Mouse (Mus musculus) gastrocnemius, postnatal 14 days (tissue): ENCODE data around the gene Gm47959. TPM values are rescaled to one million over a fixed set of nuclear protein-coding genes. Genes with fewer than 3 reads are reported as not detected.

Experiments used
- DNase-seq: peaks from one replicate; pipeline ENCODE4 v3.0.0; 2021; ENCODE audit warnings: mixed read lengths
- intact Hi-C: fragments of 180-260 bp; cut with DNase I; formaldehyde crosslinking; loops from one replicate; pipeline ENCODE4 v1.15.1; 2025; ENCODE audit warnings: low total_unique reads
- total RNA-seq, 2 experiments: library from RNA; stranded (reverse); gene quantifications; 2 replicates each; pipeline ENCODE4 v1.2.3; 2021

The Gm47959 gene
- total RNA-seq, 2 experiments from 2014 or later, result not detected

- no peak for DNase-seq
- intact Hi-C loops, result no loop called here
Observed at GRCm38 (mm10) chr1:83016556-83016955, 16.2 kb downstream of the Gm47959 start.

- DNase-seq, result no peak
- intact Hi-C loops, result no loop called here
Observed at GRCm38 (mm10) chr1:83031950-83032349, 31.6 kb downstream of the Gm47959 start.

- no peak for DNase-seq
Observed at GRCm38 (mm10) chr1:83032508-83032907, 32.2 kb downstream of the Gm47959 start.

GRCm38 (mm10) chr1:83034509-83034908 is 34.2 kb downstream of the Gm47959 start:
- intact Hi-C loops, result no loop called here
- DNase-seq, result no peak

More at GRCm38 (mm10) chr1:83032508-83032907, 32.2 kb downstream of the Gm47959 start:
- intact Hi-C loops, result no loop called here

GRCm38 (mm10) chr1:83036892-83037667 is 36.7 kb downstream of the Gm47959 start:
- DNase-seq, result no peak
- intact Hi-C loops, result no loop called here

GRCm38 (mm10) chr1:83038109-83038672 is 37.8 kb downstream of the Gm47959 start, which contains the start of gene Slc19a3:
TSS of gene Slc19a3 (minus strand) at chr1:83038448.
- peak; percentile 13 for DNase-seq
- intact Hi-C loops, result no loop called here

GRCm38 (mm10) chr1:83039080-83039479 is 38.7 kb downstream of the Gm47959 start:
- intact Hi-C loops, result no loop called here
- no peak for DNase-seq

GRCm38 (mm10) chr1:83042380-83042779 is 42.0 kb downstream of the Gm47959 start, which contains the start of gene Krtap28-10:
TSS of gene Krtap28-10 (minus strand) at chr1:83042480.
- no peak for DNase-seq
- intact Hi-C loops, result no loop called here

- intact Hi-C loops, result no loop called here
- no peak for DNase-seq
Observed at GRCm38 (mm10) chr1:83044882-83045427, 44.6 kb downstream of the Gm47959 start, which contains the start of gene Gm47969. TSS of gene Gm47969 (plus strand) at chr1:83044932.

Other genes starting within 250 kb of the Gm47959 start
- gene Tm4sf20, start 232.1 kb upstream of the Gm47959 start, total RNA-seq, result not detected
- not detected for gene Gm47791, start 229.3 kb upstream of the Gm47959 start, total RNA-seq
- gene Agfg1, start 161.1 kb upstream of the Gm47959 start, total RNA-seq, result 10 to 100 TPM; 21.5 to 25.3 TPM
- gene A030005L19Rik, start 87.2 kb upstream of the Gm47959 start, total RNA-seq, result not detected
- not detected for gene A030014E15Rik, start 75.6 kb upstream of the Gm47959 start, total RNA-seq
- not detected for gene Gm6217, start 69.1 kb upstream of the Gm47959 start, total RNA-seq
- gene A030003K21Rik, start 57.2 kb upstream of the Gm47959 start, total RNA-seq, result not detected
- gene Gm7544, start 44.5 kb upstream of the Gm47959 start, total RNA-seq, result not detected
- not detected for gene Gm47955, start 40.3 kb upstream of the Gm47959 start, total RNA-seq
- gene Slc19a3, start 37.9 kb downstream of the Gm47959 start, total RNA-seq, result not detected
- gene Krtap28-10, start 41.9 kb downstream of the Gm47959 start, total RNA-seq, result not detected
- gene Gm47969, start 44.4 kb downstream of the Gm47959 start, total RNA-seq, result not detected
- not detected for gene A030005K14Rik, start 58.8 kb downstream of the Gm47959 start, total RNA-seq
- gene Krtap28-13, start 60.4 kb downstream of the Gm47959 start, total RNA-seq, result not detected
- not detected for gene Ccl20, start 116.2 kb downstream of the Gm47959 start, total RNA-seq
- gene Daw1, start 159.2 kb downstream of the Gm47959 start, total RNA-seq, result not detected